Mouse (Mus musculus) right cerebral cortex, postnatal 14 days (tissue): ENCODE results near the gene Hes7.
A peak's percentile ranks its signal among the peaks of the same experiment; 100 is the strongest.
"Not testable (repeated sequence)": the region's sequence is repeated elsewhere in the genome, so short reads cannot be mapped to it uniquely, and the experiment has no call there.

Experiments used
- DNase-seq: peaks from one replicate; pipeline ENCODE4 v3.0.0; 2022

Hes7 gene

GRCm38 (mm10) chr11:69088103-69088855 is 31.9 kb upstream of the Hes7 start, which contains the start of gene Vamp2:
TSS of gene Vamp2 (plus strand) at chr11:69088490.
- DNase-seq, result peak; percentile 97

GRCm38 (mm10) chr11:69088856-69089615 is 31.2 kb upstream of the Hes7 start:
- peak; percentile 18 for DNase-seq

- no peak for DNase-seq
Measured at GRCm38 (mm10) chr11:69089616-69090290, 30.5 kb upstream of the Hes7 start.

- peak; percentile 14 for DNase-seq
Measured at GRCm38 (mm10) chr11:69090367-69090766, 29.8 kb upstream of the Hes7 start.

- no peak for DNase-seq
Measured at GRCm38 (mm10) chr11:69091566-69092385, 28.4 kb upstream of the Hes7 start.

GRCm38 (mm10) chr11:69092386-69092751 is 27.8 kb upstream of the Hes7 start:
- peak; percentile 81 for DNase-seq

- DNase-seq, result no peak
Measured at GRCm38 (mm10) chr11:69092871-69093270, 27.3 kb upstream of the Hes7 start.

GRCm38 (mm10) chr11:69093856-69094255 is 26.3 kb upstream of the Hes7 start:
- not testable (repeated sequence) for DNase-seq

- peak; percentile 98 for DNase-seq
Measured at GRCm38 (mm10) chr11:69094697-69095429, 25.3 kb upstream of the Hes7 start, which contains the start of gene Per1. TSS of gene Per1 (plus strand) at chr11:69095217.

GRCm38 (mm10) chr11:69095511-69096231 is 24.5 kb upstream of the Hes7 start:
- DNase-seq, result no peak

GRCm38 (mm10) chr11:69096360-69096986 is 23.7 kb upstream of the Hes7 start:
- no peak for DNase-seq

GRCm38 (mm10) chr11:69096987-69097900 is 23.0 kb upstream of the Hes7 start:
- peak; percentile 96 for DNase-seq

GRCm38 (mm10) chr11:69098039-69098761 is 22.0 kb upstream of the Hes7 start:
- DNase-seq, result no peak

GRCm38 (mm10) chr11:69098762-69099091 is 21.5 kb upstream of the Hes7 start:
- peak; percentile 95 for DNase-seq

GRCm38 (mm10) chr11:69099177-69099914 is 20.9 kb upstream of the Hes7 start:
- DNase-seq, result peak; percentile 74

- DNase-seq, result peak; percentile 91
Measured at GRCm38 (mm10) chr11:69099915-69100345, 20.3 kb upstream of the Hes7 start.

GRCm38 (mm10) chr11:69100639-69101360 is 19.4 kb upstream of the Hes7 start:
- DNase-seq, result no peak
